Mouse (Mus musculus) embryonic facial prominence, embryonic 12.5 days (tissue): ENCODE measurements around the gene Mta3. TPM values are rescaled to one million over a fixed set of nuclear protein-coding genes. Genes with fewer than 3 reads are reported as not detected.

ENCODE experiments used
- ATAC-seq: fragments of 200-750 bp; cut with Nextera tagmentation; 2 replicates; pipeline ENCODE4 v1.8.0; 2017; ENCODE audit not compliant: insufficient number of reproducible peaks, insufficient read depth, low FRiP score, low TSS enrichment
- H3K27ac ChIP-seq: fragments of 300-500 bp; sonication (generic); 2 replicates; pipeline ENCODE4 v1.5.1; 2016; ENCODE audit warnings: mild to moderate bottlenecking
- H3K27me3 ChIP-seq: fragments of 300-500 bp; sonication (generic); 2 replicates; pipeline ENCODE4 v1.6.1; 2016; ENCODE audit warnings: mild to moderate bottlenecking, moderate library complexity
- H3K36me3 ChIP-seq: fragments of 300-500 bp; sonication (generic); 2 replicates; pipeline ENCODE4 v1.6.1; 2016; ENCODE audit warnings: mild to moderate bottlenecking
- H3K4me1 ChIP-seq: fragments of 300-500 bp; sonication (generic); 2 replicates; pipeline ENCODE4 v1.6.1; 2016
- H3K4me2 ChIP-seq: fragments of 300-500 bp; sonication (generic); replicated peaks from 2 replicates; pipeline ENCODE4 v1.6.1; 2016; ENCODE audit warnings: mild to moderate bottlenecking, moderate library complexity
- H3K4me3 ChIP-seq: fragments of 300-500 bp; sonication (generic); 2 replicates; pipeline ENCODE4 v1.5.1; 2016; ENCODE audit warnings: mild to moderate bottlenecking
- H3K9ac ChIP-seq: fragments of 300-500 bp; sonication (generic); 2 replicates; pipeline ENCODE4 v1.6.1; 2016; ENCODE audit warnings: mild to moderate bottlenecking, moderate library complexity
- H3K9me3 ChIP-seq: fragments of 300-500 bp; sonication (generic); 2 replicates; pipeline ENCODE4 v1.6.1; 2016; ENCODE audit warnings: mild to moderate bottlenecking, moderate library complexity
- WGBS: fragments of 180-500 bp; shearing (Covaris S2); methylation state at CpG from one replicate; pipeline ENCODE4 v1.1.7; 2016; 5-methylcytosine and 5-hydroxymethylcytosine counted together
- polyA plus RNA-seq: library from polyadenylated mRNA; unstranded; fragments of >200 nt; fragmentation: Nextera tagmentation; extraction: Ambion mirVana; gene quantifications from 2 replicates; pipeline ENCODE4 v1.2.1, GENCODE M21; 2016

Gene Mta3
- polyA plus RNA-seq, 1 experiment from 2014 or later, result 49.7 TPM

- peaks cover 17% of the 10 kb centered on the region; the same call in 1 of the 2 replicates for H3K36me3 ChIP-seq
- no peak for ATAC-seq
- H3K4me2 ChIP-seq, result no peak overlapping the region
- no peak overlapping the region for H3K27ac ChIP-seq
- H3K4me1 ChIP-seq, result no peaks in the 10 kb centered on the region
- no peaks in the 10 kb centered on the region for H3K27me3 ChIP-seq
- WGBS, result 77% methylated on average over 23 of the region's 23 CpGs
- H3K9ac ChIP-seq, result no peak overlapping the region
- no peak overlapping the region for H3K4me3 ChIP-seq
- H3K9me3 ChIP-seq, result no peaks in the 10 kb centered on the region
These were observed 86.4 kb downstream of the Mta3 start for GRCm38 (mm10) chr17:83792388-83792787.

GRCm38 (mm10) chr17:83795121-83795520 is 89.2 kb downstream of the Mta3 start:
- Histone ChIP-seq H3K4me3 (no peak overlapping the region), H3K9me3 (no peaks in the 10 kb centered on the region), H3K27ac (no peak overlapping the region), H3K4me2 (no peak overlapping the region), H3K4me1 (no peaks in the 10 kb centered on the region), H3K9ac (no peak overlapping the region), H3K36me3 (0 out of 2 replicates have a peak, but pooled peaks cover 3% of the 10 kb centered on the region), H3K27me3 (no peaks in the 10 kb centered on the region)
- 94% methylated on average over 17 of the region's 17 CpGs for WGBS
- no peak for ATAC-seq

- no peak for ATAC-seq
- H3K27ac ChIP-seq, result no peak overlapping the region
- no peaks in the 10 kb centered on the region for H3K27me3 ChIP-seq
- no peak overlapping the region for H3K9ac ChIP-seq
- WGBS, result 92% methylated on average over 11 of the region's 11 CpGs
- H3K4me3 ChIP-seq, result no peak overlapping the region
- no peak overlapping the region for H3K4me2 ChIP-seq
- H3K9me3 ChIP-seq, result no peaks in the 10 kb centered on the region
- peaks cover 7% of the 10 kb centered on the region; the same call in 1 of the 2 replicates for H3K36me3 ChIP-seq
- H3K4me1 ChIP-seq, result no peaks in the 10 kb centered on the region
These were observed 93.6 kb downstream of the Mta3 start for GRCm38 (mm10) chr17:83799506-83800050.

- Histone ChIP-seq H3K4me1 (no peaks in the 10 kb centered on the region), H3K9me3 (no peaks in the 10 kb centered on the region), H3K4me3 (no peak overlapping the region), H3K27ac (no peak overlapping the region), H3K36me3 (peaks cover 24% of the 10 kb centered on the region), H3K27me3 (no peaks in the 10 kb centered on the region), H3K4me2 (no peak overlapping the region), H3K9ac (no peak overlapping the region)
- WGBS, result 71% methylated on average over 9 of the region's 9 CpGs
- ATAC-seq, result 0 out of 2 replicates have a peak, but pooled peaks have one; percentile 32
These were observed 98.0 kb downstream of the Mta3 start for GRCm38 (mm10) chr17:83803987-83804386.

- Histone ChIP-seq H3K9ac (no peak overlapping the region), H3K4me2 (no peak overlapping the region), H3K4me3 (no peak overlapping the region), H3K36me3 (peaks cover 24% of the 10 kb centered on the region), H3K9me3 (no peaks in the 10 kb centered on the region), H3K27me3 (no peaks in the 10 kb centered on the region), H3K4me1 (no peaks in the 10 kb centered on the region), H3K27ac (no peak overlapping the region)
- ATAC-seq, result no peak
- WGBS, result 92% methylated on average over 9 of the region's 9 CpGs
These were observed 99.1 kb downstream of the Mta3 start for GRCm38 (mm10) chr17:83805078-83805477.

- H3K9me3 ChIP-seq, result no peaks in the 10 kb centered on the region
- H3K4me3 ChIP-seq, result no peak overlapping the region
- no peak overlapping the region for H3K9ac ChIP-seq
- H3K4me1 ChIP-seq, result no peaks in the 10 kb centered on the region
- no peak for ATAC-seq
- no peak overlapping the region for H3K4me2 ChIP-seq
- H3K27ac ChIP-seq, result no peak overlapping the region
- no peaks in the 10 kb centered on the region for H3K27me3 ChIP-seq
- 74% methylated on average over 7 of the region's 7 CpGs for WGBS
- H3K36me3 ChIP-seq, result peaks cover 33% of the 10 kb centered on the region
These were observed 101.4 kb downstream of the Mta3 start for GRCm38 (mm10) chr17:83807345-83807744.

- H3K9me3 ChIP-seq, result no peaks in the 10 kb centered on the region
- H3K4me3 ChIP-seq, result no peak overlapping the region
- ATAC-seq, result no peak
- H3K36me3 ChIP-seq, result peaks cover 33% of the 10 kb centered on the region
- no peak overlapping the region for H3K9ac ChIP-seq
- H3K27ac ChIP-seq, result no peak overlapping the region
- WGBS, result 75% methylated on average over 11 of the region's 11 CpGs
- H3K4me2 ChIP-seq, result no peak overlapping the region
- H3K27me3 ChIP-seq, result no peaks in the 10 kb centered on the region
- H3K4me1 ChIP-seq, result no peaks in the 10 kb centered on the region
These were observed 101.9 kb downstream of the Mta3 start for GRCm38 (mm10) chr17:83807778-83808398.

GRCm38 (mm10) chr17:83808476-83809098 is 102.6 kb downstream of the Mta3 start:
- Histone ChIP-seq H3K36me3 (peaks cover 33% of the 10 kb centered on the region), H3K4me3 (no peak overlapping the region), H3K4me1 (no peaks in the 10 kb centered on the region), H3K27me3 (no peaks in the 10 kb centered on the region), H3K9me3 (no peaks in the 10 kb centered on the region), H3K9ac (no peak overlapping the region), H3K4me2 (no peak overlapping the region), H3K27ac (no peak overlapping the region)
- WGBS, result 87% methylated on average over 12 of the region's 12 CpGs
- ATAC-seq, result no peak

GRCm38 (mm10) chr17:83809197-83809829 is 103.3 kb downstream of the Mta3 start:
- Histone ChIP-seq H3K27ac (no peak overlapping the region), H3K9ac (no peak overlapping the region), H3K27me3 (no peaks in the 10 kb centered on the region), H3K4me2 (no peak overlapping the region), H3K4me1 (no peaks in the 10 kb centered on the region), H3K36me3 (peaks cover 28% of the 10 kb centered on the region), H3K9me3 (no peaks in the 10 kb centered on the region), H3K4me3 (no peak overlapping the region)
- WGBS, result 88% methylated on average over 17 of the region's 17 CpGs
- no peak for ATAC-seq

GRCm38 (mm10) chr17:83810285-83810684 is 104.3 kb downstream of the Mta3 start:
- Histone ChIP-seq H3K9me3 (no peaks in the 10 kb centered on the region), H3K4me2 (no peak overlapping the region), H3K4me3 (no peak overlapping the region), H3K27me3 (no peaks in the 10 kb centered on the region), H3K9ac (no peak overlapping the region), H3K4me1 (no peaks in the 10 kb centered on the region), H3K27ac (no peak overlapping the region), H3K36me3 (peaks cover 21% of the 10 kb centered on the region)
- 92% methylated on average over 5 of the region's 5 CpGs for WGBS
- no peak for ATAC-seq

- 93% methylated on average over 17 of the region's 17 CpGs for WGBS
- H3K27me3 ChIP-seq, result no peaks in the 10 kb centered on the region
- H3K27ac ChIP-seq, result no peak overlapping the region
- no peaks in the 10 kb centered on the region for H3K9me3 ChIP-seq
- no peak overlapping the region for H3K9ac ChIP-seq
- H3K36me3 ChIP-seq, result peaks cover 9% of the 10 kb centered on the region; the same call in 1 of the 2 replicates
- H3K4me2 ChIP-seq, result no peak overlapping the region
- H3K4me3 ChIP-seq, result no peak overlapping the region
- no peaks in the 10 kb centered on the region for H3K4me1 ChIP-seq
- ATAC-seq, result no peak
These were observed 106.4 kb downstream of the Mta3 start for GRCm38 (mm10) chr17:83812200-83812944.
